Mouse (Mus musculus) small intestine, adult 2 months (tissue): ENCODE results near the gene Fis1.
A peak's percentile ranks its signal among the peaks of the same experiment; 100 is the strongest.

Source experiments
- CTCF ChIP-seq: fragments of 200-500 bp; IDR thresholded peaks from 2 replicates; pipeline ENCODE4 v1.5.1; 2012; ENCODE audit warnings: low read depth, mild to moderate bottlenecking, control low read depth, inconsistent platforms, low read length, moderate library complexity, mixed read lengths; ENCODE audit not compliant: insufficient replicate concordance, insufficient read length; ENCODE audit errors: extremely low read depth
- POLR2A ChIP-seq: fragments of 200-500 bp; IDR thresholded peaks from 2 replicates; pipeline ENCODE4 v1.6.1; 2012; ENCODE audit warnings: low read depth, mild to moderate bottlenecking, control low read depth, inconsistent platforms, low read length, moderate library complexity

- TF ChIP-seq CTCF: no peak
- TF ChIP-seq POLR2A: peak; percentile 95; the same call in 1 of the 2 replicates
Measured at GRCm38 (mm10) chr5:136967592-136967991, 14.5 kb downstream of the Fis1 start.
